Mouse (Mus musculus): ENCODE measurements at regions not wholly inside any gene's neighbourhood (a gene's known extent, or its start where the extent isn't known, plus 50 kb on each side); places are given as distances from the start of the nearest gene placed in this dataset.
"Not testable (repeated sequence)": the region's sequence is repeated elsewhere in the genome, so short reads cannot be mapped to it uniquely, and the experiment has no call there.

GRCm38 (mm10) chr2:135525779-135526178, 133.0 kb upstream of the Plcb4 start:
- no peak for DNase-seq (ENCODE audit: low spot score in 2 of 2)

- no peak for DNase-seq (ENCODE audit: low spot score in 2 of 2)
These were observed 129.2 kb upstream of the Plcb4 start for GRCm38 (mm10) chr2:135529619-135530018.

- no peak for DNase-seq (ENCODE audit: low spot score in 2 of 2)
These were observed 122.4 kb upstream of the Plcb4 start for GRCm38 (mm10) chr2:135536303-135536871.

- DNase-seq (ENCODE audit: low spot score in 2 of 2): no peak
These were observed 120.8 kb upstream of the Plcb4 start for GRCm38 (mm10) chr2:135538022-135538421.

DNA sequence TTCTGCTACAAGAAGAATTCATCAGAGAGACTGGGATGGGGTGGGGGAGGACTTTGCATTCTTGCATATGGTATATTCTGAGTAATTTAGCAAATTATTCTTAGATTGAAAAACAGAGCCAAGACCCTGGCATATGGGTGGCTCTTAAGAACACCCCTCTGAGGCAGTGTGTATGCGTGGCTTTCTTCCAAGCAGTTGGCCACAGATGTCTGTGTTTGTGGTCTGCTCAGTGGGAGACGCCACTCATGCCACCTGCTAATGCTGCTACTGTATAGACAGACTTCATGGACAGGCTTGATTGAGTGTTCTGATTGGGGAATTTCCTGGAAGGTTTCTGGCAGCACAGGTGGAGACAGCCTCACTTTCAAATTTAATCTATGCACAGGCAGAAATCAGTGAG, 117.8 kb upstream of the Plcb4 start:
- DNase-seq (ENCODE audit: low spot score in 2 of 2): peak; percentile 3 to 11

DNA sequence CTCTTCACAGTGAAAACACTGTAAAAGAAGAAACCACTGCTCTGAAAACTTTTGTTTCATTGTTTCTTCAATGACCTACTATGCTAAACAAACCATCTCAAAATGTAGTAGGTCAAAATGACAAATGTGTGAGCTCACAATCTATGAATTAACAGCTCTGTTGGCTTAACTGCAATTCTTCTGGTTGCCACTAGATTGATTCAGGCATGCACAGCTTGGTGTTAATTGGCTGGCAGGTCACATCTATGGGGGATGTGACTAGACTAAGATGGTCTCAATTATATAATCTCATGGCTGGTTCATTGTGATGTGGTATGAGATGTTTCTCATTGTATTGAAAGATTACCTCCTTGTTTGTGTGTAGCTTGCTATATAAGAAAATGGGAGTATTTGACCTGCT, 116.9 kb upstream of the Plcb4 start:
- DNase-seq (ENCODE audit: low spot score in 2 of 2): no peak

- no peak for DNase-seq (ENCODE audit: low spot score in 2 of 2)
These were observed 113.9 kb upstream of the Plcb4 start for GRCm38 (mm10) chr2:135544882-135545281.

DNA sequence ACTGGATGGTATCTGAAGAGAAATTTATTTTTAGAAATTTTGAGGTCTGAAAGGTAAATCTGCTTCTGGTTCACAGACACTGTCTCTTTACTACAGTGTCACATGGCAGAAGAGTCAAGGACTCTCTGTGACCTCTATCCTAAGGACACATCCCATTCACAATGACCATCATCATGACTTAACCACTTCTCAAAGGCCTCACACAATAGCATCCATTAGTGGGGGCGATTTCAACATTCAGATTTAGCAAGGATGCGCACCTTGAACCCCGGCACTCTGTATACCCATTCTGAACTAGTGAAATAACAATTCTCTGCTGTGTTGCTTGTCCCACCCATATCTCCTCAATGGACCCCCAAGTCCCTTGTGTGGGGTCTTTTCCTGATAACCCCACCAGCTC, 110.8 kb upstream of the Plcb4 start:
- no peak for DNase-seq (ENCODE audit: low spot score in 2 of 2)

DNA sequence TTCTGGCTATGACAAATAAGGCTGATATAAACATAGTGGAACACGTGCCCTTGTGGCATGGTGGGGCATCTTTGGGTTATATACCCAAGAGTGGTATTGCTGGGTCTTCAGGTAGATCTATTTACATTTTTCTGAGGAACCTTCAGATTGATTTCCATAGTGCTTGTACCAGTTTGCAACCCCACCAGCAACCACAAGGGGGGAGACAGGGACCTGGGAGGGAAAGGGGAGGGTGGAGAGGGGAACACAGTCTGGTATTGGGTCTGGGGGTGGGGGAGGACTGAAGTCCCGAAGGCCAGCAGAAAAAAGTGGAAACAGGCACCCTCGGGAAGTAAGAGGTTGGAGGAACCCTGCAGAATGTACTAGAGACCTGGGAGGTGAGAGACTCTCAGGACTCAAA, 105.8 kb upstream of the Plcb4 start:
- DNase-seq (ENCODE audit: low spot score in 2 of 2): no peak

- not testable (repeated sequence) for DNase-seq (ENCODE audit: low spot score in 2 of 2)
These were observed 100.8 kb upstream of the Plcb4 start for GRCm38 (mm10) chr2:135558026-135558425.

GRCm38 (mm10) chr2:135559328-135559727, 99.5 kb upstream of the Plcb4 start:
- DNase-seq (ENCODE audit: low spot score in 2 of 2): no peak

DNA sequence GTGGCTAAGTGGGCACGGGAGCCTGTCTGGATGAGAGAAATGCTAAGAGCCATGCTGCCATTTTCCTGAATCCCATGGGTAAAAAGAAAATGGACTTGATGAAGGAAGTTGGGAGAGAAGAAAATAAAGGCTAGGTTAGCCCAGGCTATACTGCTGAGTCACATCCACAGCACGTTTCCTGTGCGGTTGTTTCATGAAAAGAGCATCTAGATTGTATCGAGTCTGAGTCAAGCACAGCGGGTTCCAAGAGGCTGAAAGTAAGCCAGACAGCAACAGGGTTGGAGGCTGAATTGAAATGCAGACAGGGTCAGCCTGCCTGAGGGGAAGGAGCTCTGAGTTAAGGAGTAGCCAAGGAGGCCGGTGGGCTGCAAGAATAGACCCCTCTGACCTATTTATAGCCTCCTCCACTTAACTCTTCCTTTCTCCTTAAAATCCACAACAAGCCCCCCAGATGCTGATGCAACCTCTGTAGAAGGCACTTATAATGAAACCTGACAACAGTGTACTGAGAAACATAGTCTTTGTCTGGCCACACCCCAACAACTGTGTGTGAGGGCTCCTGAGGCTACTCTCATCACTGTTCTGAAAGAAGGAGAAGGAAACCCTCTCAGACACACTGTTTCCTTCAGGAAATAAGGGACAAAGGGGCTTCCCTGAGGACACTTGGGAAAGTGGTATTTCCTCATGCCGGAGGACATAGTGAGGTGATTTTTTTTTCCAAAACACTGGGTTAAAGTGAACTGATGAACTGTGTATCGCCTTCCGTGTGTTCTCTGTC, 98.7 kb upstream of the Plcb4 start:
- DNase-seq (ENCODE audit: low spot score in 2 of 2): no peak

- DNase-seq (ENCODE audit: low spot score in 2 of 2): no peak
These were observed 98.0 kb upstream of the Plcb4 start for GRCm38 (mm10) chr2:135560856-135561255.

DNA sequence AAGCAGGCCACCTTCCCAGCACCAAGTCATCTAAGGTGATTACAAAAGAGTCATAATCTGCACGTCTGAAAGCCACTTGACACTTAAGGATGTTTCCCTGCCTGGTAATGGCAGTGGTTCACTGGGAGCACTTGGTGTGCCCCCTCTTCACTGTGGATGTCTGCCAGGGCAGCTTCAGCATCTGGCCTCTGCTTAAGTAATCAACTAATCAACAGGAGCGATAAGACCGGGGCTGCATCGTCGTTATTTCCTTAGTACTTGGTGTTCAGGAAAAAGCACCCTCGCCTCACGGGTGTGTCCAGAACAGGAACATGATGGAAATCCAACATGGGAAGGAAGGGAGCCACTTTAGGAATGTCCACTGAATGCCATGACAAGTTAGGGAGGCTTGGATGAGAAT, 97.1 kb upstream of the Plcb4 start:
- DNase-seq (ENCODE audit: low spot score in 2 of 2): no peak

DNA sequence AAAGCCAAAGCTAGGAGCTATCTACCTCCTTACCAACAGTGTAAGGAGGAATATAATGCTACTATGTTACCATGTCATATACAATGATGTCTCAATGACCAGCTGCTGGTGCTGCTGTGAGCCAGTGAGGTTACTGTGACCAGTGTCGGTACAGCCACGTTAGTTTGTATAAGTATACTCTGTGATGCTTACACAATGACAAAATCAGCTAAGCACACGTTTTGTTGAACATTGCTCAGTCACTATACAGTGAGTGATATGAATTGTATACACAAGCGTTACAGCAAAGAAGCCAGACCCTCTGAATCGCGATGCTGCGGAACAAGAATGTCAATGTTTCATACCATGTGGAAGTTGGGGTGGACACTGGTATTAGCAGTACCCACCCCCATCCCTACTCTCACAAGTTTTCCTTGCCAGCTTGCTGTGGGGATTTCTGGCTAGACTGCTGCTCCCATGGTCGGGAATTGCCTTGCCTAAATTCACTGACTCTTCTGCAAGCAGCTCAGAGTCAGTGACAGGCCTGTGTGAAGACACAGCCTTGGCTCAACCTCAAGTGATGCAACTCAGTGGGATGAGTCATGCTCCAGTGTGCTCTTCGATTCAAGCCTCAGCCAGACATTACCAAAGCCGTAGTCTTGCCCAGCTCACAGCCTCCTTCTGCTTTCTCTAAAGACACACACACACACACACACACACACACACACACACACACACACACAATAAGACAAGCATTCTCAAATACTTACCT, 96.5 kb upstream of the Plcb4 start:
- peak; percentile 13 to 25 for DNase-seq (ENCODE audit: low spot score in 2 of 2)

GRCm38 (mm10) chr2:135564231-135564630, 94.6 kb upstream of the Plcb4 start:
- no peak for DNase-seq (ENCODE audit: low spot score in 2 of 2)

DNA sequence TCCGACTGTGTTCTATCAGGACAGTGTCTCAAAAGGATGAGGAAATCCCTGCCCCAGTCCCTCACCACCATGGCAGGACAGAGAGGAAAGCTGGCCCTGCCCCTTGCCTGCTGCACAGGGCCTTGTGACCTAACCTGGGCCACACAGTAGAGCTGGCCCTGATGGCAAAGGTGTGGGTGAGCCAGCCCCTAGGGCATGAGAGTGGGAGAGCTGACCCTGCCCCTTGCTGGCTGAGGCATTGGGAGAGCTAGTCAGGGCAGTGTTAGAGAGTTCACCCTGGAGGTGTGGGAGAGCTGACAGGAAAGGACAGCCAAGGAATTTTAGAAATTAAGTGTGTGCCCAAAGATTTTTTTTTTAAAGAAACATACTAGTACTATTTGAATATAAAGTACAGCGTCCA, 90.5 kb upstream of the Plcb4 start:
- DNase-seq (ENCODE audit: low spot score in 2 of 2): no peak

- no peak for DNase-seq (ENCODE audit: low spot score in 2 of 2)
These were observed 87.2 kb upstream of the Plcb4 start for GRCm38 (mm10) chr2:135571599-135571998.

GRCm38 (mm10) chr2:135577228-135577627, 81.6 kb upstream of the Plcb4 start:
- no peak for DNase-seq (ENCODE audit: low spot score in 2 of 2)

GRCm38 (mm10) chr2:135578135-135578534, 80.7 kb upstream of the Plcb4 start:
- no peak for DNase-seq (ENCODE audit: low spot score in 2 of 2)

DNA sequence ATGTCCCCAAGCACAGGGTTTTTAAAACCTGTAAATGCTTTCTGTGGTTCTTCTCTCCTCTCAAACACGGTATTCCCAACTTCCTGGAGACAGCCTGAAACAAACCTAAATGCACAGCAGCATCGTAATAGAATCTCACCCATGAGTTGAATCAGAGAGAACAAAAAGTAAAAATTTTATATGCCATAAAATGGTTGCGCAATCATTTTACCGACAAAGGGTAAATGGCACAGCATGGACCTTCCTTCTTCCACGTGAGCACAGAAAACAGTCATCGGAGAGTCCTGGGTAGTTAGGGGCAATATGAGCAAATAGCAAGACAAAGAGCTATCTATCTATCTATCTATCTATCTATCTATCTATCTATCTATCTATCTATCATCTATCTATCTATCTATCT, 79.3 kb upstream of the Plcb4 start:
- DNase-seq (ENCODE audit: low spot score in 2 of 2): no peak

- no peak for DNase-seq (ENCODE audit: low spot score in 2 of 2)
These were observed 78.8 kb upstream of the Plcb4 start for GRCm38 (mm10) chr2:135580051-135580450.

DNA sequence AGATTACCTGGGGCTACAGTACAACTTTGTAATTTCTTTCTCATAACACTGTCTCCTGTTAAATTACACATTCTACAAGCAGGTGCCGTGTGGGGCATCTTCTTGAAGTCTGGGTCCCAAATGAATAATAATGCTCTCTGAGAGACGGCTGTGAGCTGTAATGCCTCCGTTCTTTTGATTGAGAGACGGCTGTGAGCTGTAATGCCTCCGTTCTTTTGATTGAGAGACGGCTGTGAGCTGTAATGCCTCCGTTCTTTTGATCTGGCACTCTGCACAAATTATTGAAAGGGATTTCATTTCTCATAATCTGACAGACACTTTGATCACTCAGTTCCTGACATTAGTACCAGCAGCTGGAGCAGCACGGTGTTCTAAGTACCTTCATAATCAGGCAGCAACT, 76.5 kb upstream of the Plcb4 start:
- DNase-seq (ENCODE audit: low spot score in 2 of 2): no peak

Data from right cerebral cortex, postnatal 36 days (tissue).